Mouse (Mus musculus): ENCODE measurements around the gene Prlr. TPM values are rescaled to one million over a fixed set of nuclear protein-coding genes. Genes with fewer than 3 reads are reported as not detected.

Gene Prlr
- polyA plus RNA-seq, 1 experiment, result 0.54 TPM

GRCm38 (mm10) chr15:10298058-10298457 lies 121.0 kb downstream of the Prlr start:
- TF ChIP-seq CTCF (IDR thresholded peaks at IDR 0.05; ENCODE audit: extremely low read depth, insufficient read depth, low read length) (no peak), POLR2A (IDR thresholded peaks at IDR 0.05; ENCODE audit: extremely low read depth, insufficient read depth, low read length) (no peak)
- no peaks in the 10 kb centered on the region for H3K4me1 ChIP-seq (ENCODE audit: control insufficient read depth, insufficient read depth, low read length)
- H3K4me3 ChIP-seq (ENCODE audit: insufficient read depth, low read length), result no peak overlapping the region
- H3K27ac ChIP-seq (ENCODE audit: insufficient read depth, low read length), result no peak overlapping the region

DNA sequence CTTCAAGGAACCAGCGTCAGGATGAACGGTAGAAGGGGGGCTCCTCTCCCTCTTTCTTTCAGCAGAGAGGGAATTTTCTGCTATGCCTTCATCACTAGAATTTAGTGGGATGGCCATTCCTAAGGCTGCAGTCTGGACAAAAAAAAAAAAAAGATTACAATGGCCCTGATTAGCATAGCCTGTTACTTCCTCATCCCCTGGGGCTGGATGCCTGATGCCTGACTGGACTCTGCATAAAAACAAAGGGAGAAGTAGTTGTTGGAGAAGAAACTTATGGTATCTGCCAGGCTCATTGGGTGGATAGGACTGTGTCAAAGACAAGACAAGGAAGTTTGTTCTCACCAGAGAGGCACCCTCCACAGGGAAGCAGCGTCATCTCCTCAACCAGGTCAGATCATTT lies 122.4 kb downstream of the Prlr start:
- no peak overlapping the region for H3K4me3 ChIP-seq (ENCODE audit: insufficient read depth, low read length)
- no peaks in the 10 kb centered on the region for H3K4me1 ChIP-seq (ENCODE audit: control insufficient read depth, insufficient read depth, low read length)
- TF ChIP-seq POLR2A (IDR thresholded peaks at IDR 0.05; ENCODE audit: extremely low read depth, insufficient read depth, low read length) (no peak), CTCF (IDR thresholded peaks at IDR 0.05; ENCODE audit: extremely low read depth, insufficient read depth, low read length) (no peak)
- no peak overlapping the region for H3K27ac ChIP-seq (ENCODE audit: insufficient read depth, low read length)

DNA sequence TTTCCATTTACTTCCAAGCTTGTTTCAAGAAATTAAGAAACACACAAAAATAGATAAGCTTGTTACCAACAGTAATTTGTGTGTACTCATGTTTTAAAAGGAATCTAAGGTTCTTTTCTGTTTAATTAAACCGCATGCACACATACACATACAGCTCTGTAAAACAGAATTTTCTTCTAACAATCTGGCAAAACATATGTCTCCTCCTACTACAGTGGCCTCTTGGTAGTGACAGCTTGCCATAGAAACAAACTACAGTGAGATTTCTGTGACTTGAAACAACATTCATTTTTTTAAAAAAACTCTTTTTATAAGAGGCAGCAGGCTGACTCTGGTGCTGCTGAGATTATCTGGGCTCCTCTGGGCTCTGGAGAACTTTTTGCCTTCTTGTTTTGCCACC lies 129.4 kb downstream of the Prlr start:
- H3K27ac ChIP-seq (ENCODE audit: insufficient read depth, low read length), result no peak overlapping the region
- H3K4me3 ChIP-seq (ENCODE audit: insufficient read depth, low read length), result no peak overlapping the region
- H3K4me1 ChIP-seq (ENCODE audit: control insufficient read depth, insufficient read depth, low read length), result no peaks in the 10 kb centered on the region
- TF ChIP-seq CTCF (IDR thresholded peaks at IDR 0.05; ENCODE audit: extremely low read depth, insufficient read depth, low read length) (no peak), POLR2A (IDR thresholded peaks at IDR 0.05; ENCODE audit: extremely low read depth, insufficient read depth, low read length) (no peak)

DNA sequence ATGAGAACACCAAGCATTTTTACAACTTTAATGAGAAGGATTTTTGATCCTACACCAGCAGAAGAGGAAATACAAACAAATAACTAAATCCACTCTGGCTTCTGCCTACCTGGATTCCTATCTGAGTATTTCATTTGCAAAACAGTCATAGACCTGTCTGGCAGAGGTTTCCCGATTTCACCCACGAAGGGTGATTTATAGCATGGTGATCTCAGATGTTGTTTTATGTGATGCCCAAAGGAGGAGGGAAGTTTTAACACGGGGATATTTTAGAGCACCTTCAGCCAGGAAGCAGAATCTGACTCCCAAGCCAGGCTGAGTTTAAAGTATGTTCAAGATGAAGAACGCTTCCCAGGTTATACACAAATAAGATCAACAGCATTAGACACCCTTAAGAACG lies 134.8 kb downstream of the Prlr start:
- Histone ChIP-seq H3K27ac (ENCODE audit: insufficient read depth, low read length) (no peak overlapping the region), H3K4me1 (ENCODE audit: control insufficient read depth, insufficient read depth, low read length) (no peaks in the 10 kb centered on the region; the same call in 1 of the 2 replicates), H3K4me3 (ENCODE audit: insufficient read depth, low read length) (no peak overlapping the region)
- TF ChIP-seq CTCF (IDR thresholded peaks at IDR 0.05; ENCODE audit: extremely low read depth, insufficient read depth, low read length), result no peak
- no peak for TF ChIP-seq POLR2A (IDR thresholded peaks at IDR 0.05; ENCODE audit: extremely low read depth, insufficient read depth, low read length)

DNA sequence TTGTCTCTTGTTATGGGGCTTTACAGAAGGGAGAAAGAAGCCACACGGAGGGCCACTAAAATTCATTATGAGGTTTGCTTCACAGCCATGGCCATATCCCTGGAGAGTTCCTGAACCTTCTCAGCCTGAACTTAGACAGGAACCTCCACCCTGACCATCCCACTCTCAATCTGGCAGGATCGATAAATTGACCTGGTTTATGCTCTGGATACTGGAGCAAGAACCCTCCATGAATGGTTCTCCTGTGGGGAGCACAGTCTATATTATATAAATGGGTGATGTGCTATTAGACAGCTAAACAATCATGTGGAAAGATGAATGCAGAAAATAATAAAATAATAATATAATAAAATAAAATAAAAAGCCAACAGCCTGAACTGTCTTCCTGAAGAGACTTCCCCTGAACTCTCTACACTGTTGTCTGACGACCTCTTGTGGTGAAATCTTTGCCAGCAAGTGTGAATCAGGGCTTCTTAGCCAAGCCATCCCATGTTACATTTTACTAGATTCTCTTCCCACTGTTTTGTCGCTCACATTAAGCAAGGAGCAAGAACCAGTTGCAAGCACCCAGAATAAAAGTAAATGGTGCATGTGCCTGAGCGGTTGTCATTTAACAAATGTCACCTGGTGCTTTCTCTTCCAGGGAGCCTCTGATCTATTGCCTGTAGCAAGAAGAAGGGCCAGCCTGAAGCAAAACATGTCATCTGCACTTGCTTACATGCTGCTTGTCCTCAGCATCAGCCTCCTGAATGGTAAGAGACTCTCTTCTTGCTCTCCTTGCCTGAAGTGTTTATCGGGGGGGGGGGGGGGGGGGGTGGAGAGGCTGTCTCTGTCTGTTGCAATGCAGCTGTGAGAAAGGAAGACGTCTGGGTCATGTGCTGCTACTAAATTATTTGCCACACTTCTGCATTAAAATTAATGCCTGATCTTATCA lies 136.8 kb downstream of the Prlr start:
- H3K27ac ChIP-seq (ENCODE audit: insufficient read depth, low read length), result no peak overlapping the region
- TF ChIP-seq POLR2A (IDR thresholded peaks at IDR 0.05; ENCODE audit: extremely low read depth, insufficient read depth, low read length), result no peak
- peak; percentile 60; the same call in 1 of the 2 replicates for TF ChIP-seq CTCF (IDR thresholded peaks at IDR 0.05; ENCODE audit: extremely low read depth, insufficient read depth, low read length)
- H3K4me3 ChIP-seq (ENCODE audit: insufficient read depth, low read length), result no peak overlapping the region
- H3K4me1 ChIP-seq (ENCODE audit: control insufficient read depth, insufficient read depth, low read length), result no peaks in the 10 kb centered on the region; the same call in 1 of the 2 replicates

- TF ChIP-seq POLR2A (IDR thresholded peaks at IDR 0.05; ENCODE audit: extremely low read depth, insufficient read depth, low read length), result no peak
- no peak for TF ChIP-seq CTCF (IDR thresholded peaks at IDR 0.05; ENCODE audit: extremely low read depth, insufficient read depth, low read length)
- H3K27ac ChIP-seq (ENCODE audit: insufficient read depth, low read length), result no peak within 1 kb of the TSS
- no peaks in the 10 kb centered on the region for H3K4me1 ChIP-seq (ENCODE audit: control insufficient read depth, insufficient read depth, low read length)
- no peak within 1 kb of the TSS for H3K4me3 ChIP-seq (ENCODE audit: insufficient read depth, low read length)
Observed at GRCm38 (mm10) chr15:10325080-10325479, 148.0 kb downstream of the Prlr start, which contains the start of gene Gm21973. TSS of gene Gm21973 (plus strand) at chr15:10325380.

GRCm38 (mm10) chr15:10330626-10331025 lies 153.6 kb downstream of the Prlr start:
- no peak overlapping the region for H3K27ac ChIP-seq (ENCODE audit: insufficient read depth, low read length)
- H3K4me3 ChIP-seq (ENCODE audit: insufficient read depth, low read length), result no peak overlapping the region
- H3K4me1 ChIP-seq (ENCODE audit: control insufficient read depth, insufficient read depth, low read length), result no peaks in the 10 kb centered on the region
- TF ChIP-seq CTCF (IDR thresholded peaks at IDR 0.05; ENCODE audit: extremely low read depth, insufficient read depth, low read length) (no peak), POLR2A (IDR thresholded peaks at IDR 0.05; ENCODE audit: extremely low read depth, insufficient read depth, low read length) (no peak)

GRCm38 (mm10) chr15:10332566-10332965 lies 155.5 kb downstream of the Prlr start:
- no peak overlapping the region for H3K4me3 ChIP-seq (ENCODE audit: insufficient read depth, low read length)
- no peak overlapping the region for H3K27ac ChIP-seq (ENCODE audit: insufficient read depth, low read length)
- no peak for TF ChIP-seq CTCF (IDR thresholded peaks at IDR 0.05; ENCODE audit: extremely low read depth, insufficient read depth, low read length)
- no peak for TF ChIP-seq POLR2A (IDR thresholded peaks at IDR 0.05; ENCODE audit: extremely low read depth, insufficient read depth, low read length)
- no peaks in the 10 kb centered on the region for H3K4me1 ChIP-seq (ENCODE audit: control insufficient read depth, insufficient read depth, low read length)

GRCm38 (mm10) chr15:10338606-10339005 lies 161.6 kb downstream of the Prlr start:
- Histone ChIP-seq H3K27ac (ENCODE audit: insufficient read depth, low read length) (no peak overlapping the region), H3K4me3 (ENCODE audit: insufficient read depth, low read length) (no peak overlapping the region), H3K4me1 (ENCODE audit: control insufficient read depth, insufficient read depth, low read length) (no peaks in the 10 kb centered on the region)
- TF ChIP-seq POLR2A (IDR thresholded peaks at IDR 0.05; ENCODE audit: extremely low read depth, insufficient read depth, low read length) (no peak), CTCF (IDR thresholded peaks at IDR 0.05; ENCODE audit: extremely low read depth, insufficient read depth, low read length) (no peak)

DNA sequence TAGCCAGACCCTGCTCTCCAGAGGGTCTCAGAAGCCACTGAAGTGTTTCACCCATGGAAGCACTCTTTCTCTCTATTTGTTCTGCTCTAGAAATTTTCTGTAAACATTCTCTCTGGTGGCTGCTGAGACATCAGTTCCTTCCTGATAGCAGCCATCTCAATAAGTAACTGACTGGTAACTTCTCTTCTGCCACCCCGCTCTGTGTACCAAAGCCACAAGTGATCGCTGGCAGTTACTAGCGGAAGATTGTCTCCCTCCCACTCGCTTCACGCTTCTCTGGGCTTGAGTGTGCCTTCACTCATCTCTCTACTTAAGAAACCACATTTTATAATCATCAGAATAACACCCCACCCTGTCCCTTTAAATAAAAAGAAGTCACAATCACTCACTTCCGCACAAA lies 170.0 kb downstream of the Prlr start:
- Histone ChIP-seq H3K4me3 (ENCODE audit: insufficient read depth, low read length) (no peak overlapping the region), H3K4me1 (ENCODE audit: control insufficient read depth, insufficient read depth, low read length) (no peaks in the 10 kb centered on the region), H3K27ac (ENCODE audit: insufficient read depth, low read length) (no peak overlapping the region)
- TF ChIP-seq POLR2A (IDR thresholded peaks at IDR 0.05; ENCODE audit: extremely low read depth, insufficient read depth, low read length) (no peak), CTCF (IDR thresholded peaks at IDR 0.05; ENCODE audit: extremely low read depth, insufficient read depth, low read length) (no peak)
